Mouse (Mus musculus) liver, adult 2 months (tissue): ENCODE data around the gene Gipc2.

Experiments
- CTCF ChIP-seq: fragments of 200-500 bp; IDR thresholded peaks from 2 replicates; pipeline ENCODE4 v1.5.1; 2011; ENCODE audit warnings: low read depth, low read length, control low read depth
- POLR2A ChIP-seq: fragments of 200-500 bp; IDR thresholded peaks from 2 replicates; pipeline ENCODE4 v1.6.1; 2011; ENCODE audit warnings: low read length, control low read depth; ENCODE audit not compliant: insufficient read depth; ENCODE audit errors: extremely low read depth

DNA sequence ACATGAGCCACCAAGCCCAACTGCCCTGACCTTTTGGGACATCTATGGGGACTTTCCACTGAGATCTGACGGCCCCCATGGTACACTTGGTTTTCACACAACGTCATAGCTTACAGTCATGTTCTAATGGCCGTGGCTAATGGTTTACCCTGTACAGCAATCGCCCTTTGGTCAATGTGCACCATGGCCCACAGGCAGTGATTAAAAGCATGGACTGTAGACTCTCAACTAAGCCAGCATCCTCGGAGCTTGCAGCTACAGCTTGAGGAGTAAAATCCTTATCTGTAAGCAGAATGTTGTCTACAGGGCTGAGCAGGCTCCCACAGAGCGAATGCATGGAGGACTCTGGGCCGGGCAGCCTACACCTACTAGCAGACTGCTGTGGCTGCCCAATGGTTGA is 52.5 kb downstream of the Gipc2 start:
- TF ChIP-seq POLR2A (no peak), CTCF (no peak)
